Mouse (Mus musculus): ENCODE measurements around the gene Ccdc57. TPM values are rescaled to one million over a fixed set of nuclear protein-coding genes. Genes with fewer than 3 reads are reported as not detected.
"Not testable (repeated sequence)": the region's sequence is repeated elsewhere in the genome, so short reads cannot be mapped to it uniquely, and the experiment has no call there.

Gene Ccdc57
- polyA plus RNA-seq, 1 experiment from 2014 or later = 5.7 TPM

DNA sequence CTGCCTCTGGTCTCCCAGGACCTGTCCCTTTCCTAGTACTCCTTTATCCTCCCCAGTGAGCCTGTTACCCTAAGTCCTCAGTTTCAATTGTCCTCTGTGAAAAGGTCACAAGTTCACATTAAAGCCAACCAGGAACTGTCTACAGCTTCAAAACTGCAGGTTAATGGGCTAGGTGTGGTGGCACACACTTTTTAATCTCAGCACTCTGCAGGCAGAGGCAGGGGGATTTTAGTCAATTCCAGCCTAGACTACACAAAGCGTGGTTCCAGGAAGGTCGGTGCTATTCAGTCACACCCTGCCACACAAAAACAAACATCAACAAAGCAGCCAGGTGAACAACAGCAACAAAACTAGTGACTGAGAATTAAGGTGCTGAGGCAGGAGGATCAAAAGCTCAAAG is 81.1 kb downstream of the Ccdc57 start:
- ATAC-seq (replicated peaks; ENCODE audit: low FRiP score, low read depth) = no peak
- Histone ChIP-seq H3K27ac (peak overlapping the region; percentile 80; the same call in 1 of the 2 replicates), H3K4me2 (ENCODE audit: low read length) (no peak overlapping the region), H3K27me3 (ENCODE audit: insufficient read depth, low read length) (no peaks in the 10 kb centered on the region), H3K36me3 (ENCODE audit: insufficient read depth, low read length) (no peaks in the 10 kb centered on the region), H3K9me3 (replicated peaks; ENCODE audit: low read length) (no peaks in the 10 kb centered on the region), H3K9ac (ENCODE audit: low read depth, low read length) (no peak overlapping the region), H3K4me1 (replicated peaks; ENCODE audit: insufficient read depth, low read length) (peaks cover 18% of the 10 kb centered on the region), H3K4me3 (replicated peaks; ENCODE audit: low read depth, low read length) (no peak overlapping the region)
- WGBS = 42% methylated on average over 2 of the region's 2 CpGs
- no peak for DNase-seq (ENCODE audit: low spot score)
- TF ChIP-seq CTCF (IDR thresholded peaks at IDR 0.05; ENCODE audit: low read depth) = no peak

- no peak overlapping the region for H3K9ac ChIP-seq (ENCODE audit: low read depth, low read length)
- peak overlapping the region; percentile 80; the same call in 1 of the 2 replicates for H3K27ac ChIP-seq
- DNase-seq (ENCODE audit: low spot score) = peak; percentile 41
- H3K4me2 ChIP-seq (ENCODE audit: low read length) = no peak overlapping the region
- H3K27me3 ChIP-seq (ENCODE audit: insufficient read depth, low read length) = no peaks in the 10 kb centered on the region
- H3K9me3 ChIP-seq (replicated peaks; ENCODE audit: low read length) = no peaks in the 10 kb centered on the region
- no peak overlapping the region for H3K4me3 ChIP-seq (replicated peaks; ENCODE audit: low read depth, low read length)
- no peaks in the 10 kb centered on the region for H3K36me3 ChIP-seq (ENCODE audit: insufficient read depth, low read length)
- TF ChIP-seq CTCF (IDR thresholded peaks at IDR 0.05; ENCODE audit: low read depth) = no peak
- H3K4me1 ChIP-seq (replicated peaks; ENCODE audit: insufficient read depth, low read length) = peaks cover 18% of the 10 kb centered on the region
- WGBS = 48% methylated on average over 1 of the region's 1 CpGs
- ATAC-seq (replicated peaks; ENCODE audit: low FRiP score, low read depth) = no peak
Observed at GRCm38 (mm10) chr11:120851132-120851531, 81.5 kb downstream of the Ccdc57 start.

- H3K27ac ChIP-seq = peak overlapping the region; percentile 26; the same call in 1 of the 2 replicates
- no peaks in the 10 kb centered on the region for H3K9me3 ChIP-seq (replicated peaks; ENCODE audit: low read length)
- TF ChIP-seq CTCF (IDR thresholded peaks at IDR 0.05; ENCODE audit: low read depth) = no peak
- WGBS = 42% methylated on average over 2 of the region's 2 CpGs
- H3K36me3 ChIP-seq (ENCODE audit: insufficient read depth, low read length) = no peaks in the 10 kb centered on the region
- H3K4me3 ChIP-seq (replicated peaks; ENCODE audit: low read depth, low read length) = no peak overlapping the region
- H3K9ac ChIP-seq (ENCODE audit: low read depth, low read length) = no peak overlapping the region
- H3K27me3 ChIP-seq (ENCODE audit: insufficient read depth, low read length) = no peaks in the 10 kb centered on the region
- peaks cover 18% of the 10 kb centered on the region for H3K4me1 ChIP-seq (replicated peaks; ENCODE audit: insufficient read depth, low read length)
- ATAC-seq (replicated peaks; ENCODE audit: low FRiP score, low read depth) (0 out of 2 replicates have a peak, but pooled peaks have one; percentile 55), DNase-seq (ENCODE audit: low spot score) (peak; percentile 60)
- no peak overlapping the region for H3K4me2 ChIP-seq (ENCODE audit: low read length)
Observed at GRCm38 (mm10) chr11:120850331-120851030, 82.2 kb downstream of the Ccdc57 start.

GRCm38 (mm10) chr11:120846725-120847475 is 85.8 kb downstream of the Ccdc57 start:
- no peak for TF ChIP-seq CTCF (IDR thresholded peaks at IDR 0.05; ENCODE audit: low read depth)
- no peak overlapping the region for H3K27ac ChIP-seq
- H3K27me3 ChIP-seq (ENCODE audit: insufficient read depth, low read length) = no peaks in the 10 kb centered on the region
- no peak overlapping the region for H3K4me2 ChIP-seq (ENCODE audit: low read length)
- no peaks in the 10 kb centered on the region for H3K36me3 ChIP-seq (ENCODE audit: insufficient read depth, low read length)
- peaks cover 10% of the 10 kb centered on the region for H3K4me1 ChIP-seq (replicated peaks; ENCODE audit: insufficient read depth, low read length)
- H3K4me3 ChIP-seq (replicated peaks; ENCODE audit: low read depth, low read length) = no peak overlapping the region
- ATAC-seq (replicated peaks; ENCODE audit: low FRiP score, low read depth) (no peak), DNase-seq (ENCODE audit: low spot score) (no peak)
- H3K9ac ChIP-seq (ENCODE audit: low read depth, low read length) = no peak overlapping the region
- 87% methylated on average over 9 of the region's 9 CpGs for WGBS
- no peaks in the 10 kb centered on the region for H3K9me3 ChIP-seq (replicated peaks; ENCODE audit: low read length)

- Histone ChIP-seq H3K9me3 (replicated peaks; ENCODE audit: low read length) (no peaks in the 10 kb centered on the region), H3K4me2 (ENCODE audit: low read length) (no peak overlapping the region), H3K4me1 (replicated peaks; ENCODE audit: insufficient read depth, low read length) (no peaks in the 10 kb centered on the region), H3K4me3 (replicated peaks; ENCODE audit: low read depth, low read length) (no peak overlapping the region), H3K36me3 (ENCODE audit: insufficient read depth, low read length) (no peaks in the 10 kb centered on the region), H3K27me3 (ENCODE audit: insufficient read depth, low read length) (no peaks in the 10 kb centered on the region), H3K27ac (no peak overlapping the region), H3K9ac (ENCODE audit: low read depth, low read length) (no peak overlapping the region)
- no peak for TF ChIP-seq CTCF (IDR thresholded peaks at IDR 0.05; ENCODE audit: low read depth)
- no peak for DNase-seq (ENCODE audit: low spot score)
- ATAC-seq (replicated peaks; ENCODE audit: low FRiP score, low read depth) = no peak
- WGBS = 85% methylated on average over 4 of the region's 4 CpGs
Observed at GRCm38 (mm10) chr11:120844329-120844728, 88.3 kb downstream of the Ccdc57 start.

DNA sequence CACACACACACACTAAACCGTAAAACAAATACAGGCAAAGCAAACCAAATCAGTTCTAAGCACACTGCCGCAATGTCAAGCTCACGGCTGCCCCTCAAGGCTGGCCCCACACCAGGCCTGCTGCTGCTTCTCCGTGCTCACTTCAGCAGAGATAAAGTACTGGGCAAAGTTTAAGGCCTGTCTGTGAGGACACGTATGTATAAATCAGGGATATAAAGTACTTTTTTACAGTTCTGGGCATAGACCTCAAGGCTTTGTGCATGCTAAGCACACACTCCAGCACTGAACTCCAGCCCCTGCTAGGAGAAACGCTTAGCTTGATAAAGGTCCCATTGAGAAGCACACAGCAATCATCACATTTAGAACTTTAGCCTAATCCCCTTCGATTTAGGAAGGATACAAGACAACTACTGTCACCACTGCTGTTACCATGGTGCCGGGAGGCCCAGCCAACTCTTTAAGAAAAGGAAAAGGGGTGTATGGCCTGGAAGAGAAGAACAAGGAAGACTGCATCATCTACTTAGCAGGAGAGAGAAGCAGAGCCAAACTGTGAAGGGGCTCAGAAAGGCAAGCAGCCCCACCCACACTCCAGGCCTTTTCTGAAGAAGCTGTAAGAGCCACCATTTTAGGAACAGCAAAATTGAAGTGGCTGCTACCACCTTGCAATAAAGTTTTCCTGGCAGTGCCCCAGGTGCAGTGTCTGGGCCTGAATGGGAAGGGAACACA is 99.0 kb downstream of the Ccdc57 start:
- no peaks in the 10 kb centered on the region for H3K27me3 ChIP-seq (ENCODE audit: insufficient read depth, low read length)
- ATAC-seq (replicated peaks; ENCODE audit: low FRiP score, low read depth) = no peak
- 69% methylated on average over 8 of the region's 8 CpGs for WGBS
- H3K4me2 ChIP-seq (ENCODE audit: low read length) = no peak overlapping the region
- H3K9ac ChIP-seq (ENCODE audit: low read depth, low read length) = no peak overlapping the region
- no peak for DNase-seq (ENCODE audit: low spot score)
- H3K27ac ChIP-seq = no peak overlapping the region
- no peaks in the 10 kb centered on the region for H3K4me1 ChIP-seq (replicated peaks; ENCODE audit: insufficient read depth, low read length)
- TF ChIP-seq CTCF (IDR thresholded peaks at IDR 0.05; ENCODE audit: low read depth) = no peak
- no peak overlapping the region for H3K4me3 ChIP-seq (replicated peaks; ENCODE audit: low read depth, low read length)
- H3K36me3 ChIP-seq (ENCODE audit: insufficient read depth, low read length) = 0 out of 2 replicates have a peak, but pooled peaks cover 5% of the 10 kb centered on the region
- no peaks in the 10 kb centered on the region for H3K9me3 ChIP-seq (replicated peaks; ENCODE audit: low read length)

DNA sequence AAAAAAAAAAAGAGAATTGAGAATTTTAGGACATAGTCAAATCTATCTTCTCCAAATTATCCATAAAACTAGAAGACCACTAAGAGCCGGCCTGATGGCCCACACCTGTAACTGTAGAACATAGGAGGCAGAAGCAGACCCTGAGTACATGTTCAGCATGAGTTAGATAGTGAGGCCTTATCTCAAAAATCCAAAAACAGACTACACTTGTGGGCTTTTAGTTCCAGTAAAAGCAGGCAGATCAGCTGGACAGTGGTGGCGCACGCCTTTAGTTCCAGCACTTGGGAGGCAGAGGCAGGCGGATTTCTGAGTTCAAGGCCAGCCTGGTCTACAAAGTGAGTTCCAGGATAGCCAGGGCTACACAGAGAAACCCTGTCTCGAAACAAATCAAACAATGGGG is 99.7 kb downstream of the Ccdc57 start:
- not testable (repeated sequence) for H3K9me3 ChIP-seq (replicated peaks; ENCODE audit: low read length); H3K9ac ChIP-seq (ENCODE audit: low read depth, low read length); H3K36me3 ChIP-seq (ENCODE audit: insufficient read depth, low read length); H3K27ac ChIP-seq; H3K27me3 ChIP-seq (ENCODE audit: insufficient read depth, low read length); H3K4me2 ChIP-seq (ENCODE audit: low read length); DNase-seq (ENCODE audit: low spot score); ATAC-seq (replicated peaks; ENCODE audit: low FRiP score, low read depth); H3K4me1 ChIP-seq (replicated peaks; ENCODE audit: insufficient read depth, low read length); H3K4me3 ChIP-seq (replicated peaks; ENCODE audit: low read depth, low read length)
- WGBS = 96% methylated on average over 5 of the region's 5 CpGs

Data from kidney, postnatal 0 days (tissue).